Mouse (Mus musculus) cerebellum, postnatal 4 days (tissue): ENCODE measurements around the gene Pygl.
A peak's percentile ranks its signal among the peaks of the same experiment; 100 is the strongest.
"Not testable (repeated sequence)": the region's sequence is repeated elsewhere in the genome, so short reads cannot be mapped to it uniquely, and the experiment has no call there.

Source experiments
- DNase-seq, 2 experiments: peaks; one replicate each; pipeline ENCODE4 v3.0.0; 2022; ENCODE audit warnings: low spot score in 2 of 2, mixed read lengths in 1 of 2

Pygl gene

GRCm38 (mm10) chr12:70157292-70158066 is 73.8 kb downstream of the Pygl start:
- no peak for DNase-seq

DNA sequence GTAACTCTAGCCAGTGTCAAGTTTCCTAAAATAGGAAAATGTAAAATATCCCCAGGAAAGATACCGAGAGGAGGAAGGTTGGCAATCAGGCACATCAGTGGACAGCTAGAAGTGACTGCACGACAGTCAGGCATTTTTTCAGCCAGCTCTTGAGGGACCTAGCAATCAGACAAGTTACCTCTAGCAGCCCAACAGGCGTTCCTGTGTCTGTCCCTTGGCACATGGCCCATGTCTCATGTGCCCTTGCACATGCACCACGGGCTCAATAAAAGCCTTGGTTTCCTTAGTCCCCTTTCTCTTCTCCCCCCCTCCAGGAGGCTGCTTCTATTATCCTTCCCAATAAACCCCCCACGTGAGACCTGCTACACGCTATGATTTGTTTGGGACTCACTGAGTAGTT is 75.1 kb downstream of the Pygl start:
- no peak for DNase-seq

DNA sequence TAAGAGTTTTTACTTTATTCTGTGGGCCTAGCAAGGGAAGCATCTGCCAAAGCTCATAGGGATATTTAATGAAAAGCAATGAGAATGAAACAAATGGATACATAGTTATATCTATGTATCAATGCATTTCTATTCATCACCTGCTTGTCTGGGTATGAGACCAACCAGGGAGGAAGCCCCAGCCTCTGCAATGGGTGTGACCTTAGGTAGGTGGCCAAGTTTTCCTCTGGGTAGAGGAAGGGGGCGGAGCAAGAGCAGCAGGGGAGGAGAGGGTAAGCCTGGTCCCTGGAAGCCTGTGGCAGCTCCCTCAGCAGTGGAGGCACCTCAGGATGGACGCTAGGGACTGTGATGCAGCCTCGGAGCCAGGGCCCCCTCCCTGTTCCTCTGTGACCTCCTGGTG is 77.4 kb downstream of the Pygl start, which contains the start of gene Abhd12b:
TSS of gene Abhd12b (plus strand) at position 301 of the 400 bp plus-strand sequence.
- DNase-seq: no peak

GRCm38 (mm10) chr12:70148631-70149265 is 82.5 kb downstream of the Pygl start:
- DNase-seq: no peak

GRCm38 (mm10) chr12:70147986-70148630 is 83.2 kb downstream of the Pygl start:
- no peak for DNase-seq

DNA sequence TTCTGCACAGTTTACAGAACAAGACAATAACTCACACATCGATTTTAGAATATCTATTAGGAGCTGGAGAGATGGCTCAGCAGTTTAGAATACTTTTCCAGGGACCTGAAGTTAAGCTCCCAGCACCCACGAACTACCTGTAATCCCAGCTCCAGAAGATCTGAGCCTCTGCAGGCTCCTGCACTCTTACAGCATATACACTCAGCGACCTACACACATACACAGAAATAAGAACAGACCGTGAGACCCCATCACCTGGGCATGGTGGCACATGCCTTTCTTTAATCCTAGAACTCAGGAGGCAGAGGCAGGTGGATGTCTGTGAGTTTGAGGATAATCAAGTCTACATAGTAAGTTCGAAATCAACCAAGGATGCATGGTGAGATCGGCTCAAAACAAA is 85.7 kb downstream of the Pygl start:
- DNase-seq: no peak

GRCm38 (mm10) chr12:70144637-70145448 is 86.4 kb downstream of the Pygl start:
- peak in 1 of 2 experiments; percentile 60 for DNase-seq

DNA sequence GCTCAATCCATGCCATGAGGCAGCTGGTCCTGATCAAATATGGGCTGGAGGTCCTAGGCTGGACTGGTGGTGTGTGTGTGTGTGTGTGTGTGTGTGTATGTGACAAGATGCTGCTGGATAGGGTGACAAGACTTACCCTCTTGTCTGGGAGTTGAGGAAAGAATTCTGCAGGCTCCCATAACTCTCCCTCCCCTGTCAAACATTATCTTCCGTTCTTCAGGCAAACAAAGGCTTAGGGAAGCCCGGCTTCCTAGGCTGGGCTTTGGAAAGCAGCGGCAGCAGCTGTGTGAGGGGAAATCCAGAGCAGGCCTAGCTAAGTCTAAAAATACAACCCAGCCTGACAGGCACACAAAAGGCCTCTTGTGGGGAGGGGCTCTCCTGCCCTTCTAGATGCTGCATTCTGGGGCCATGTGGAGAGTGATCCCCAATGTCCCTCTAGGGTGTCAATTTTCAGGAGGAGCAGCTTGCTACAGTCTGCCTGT is 87.1 kb downstream of the Pygl start:
- DNase-seq: not testable (repeated sequence)

GRCm38 (mm10) chr12:70140993-70141576 is 90.2 kb downstream of the Pygl start:
- DNase-seq: no peak
